Mouse (Mus musculus) heart, postnatal 0 days (tissue): ENCODE data around the gene Bhlha15. TPM values are rescaled to one million over a fixed set of nuclear protein-coding genes. Genes with fewer than 3 reads are reported as not detected.

Experiments
- ATAC-seq: fragments of 200-750 bp; cut with Nextera tagmentation; 2 replicates; pipeline ENCODE4 v1.8.0; 2017; ENCODE audit warnings: low read depth, moderate number of reproducible peaks, moderate library complexity; ENCODE audit not compliant: insufficient read depth
- DNase-seq: peaks from one replicate; pipeline ENCODE4 v3.0.0-alpha.2; 2016; ENCODE audit warnings: low spot score
- H3K27ac ChIP-seq: fragments of 300-500 bp; sonication (generic); 2 replicates; pipeline ENCODE4 v1.5.1; 2014; ENCODE audit warnings: low read depth, mild to moderate bottlenecking
- H3K27me3 ChIP-seq: fragments of 300-500 bp; sonication (generic); 2 replicates; pipeline ENCODE4 v1.6.1; 2014; ENCODE audit warnings: low read length, mixed read lengths; ENCODE audit not compliant: control insufficient read depth, insufficient read depth
- H3K36me3 ChIP-seq: fragments of 300-500 bp; sonication (generic); replicated peaks from 2 replicates; pipeline ENCODE4 v1.6.1; 2014; ENCODE audit warnings: low read length, mixed read lengths; ENCODE audit not compliant: control insufficient read depth, insufficient read depth
- H3K4me1 ChIP-seq: fragments of 300-500 bp; sonication (generic); 2 replicates; pipeline ENCODE4 v1.6.1; 2014; ENCODE audit warnings: antibody characterized with exemption; ENCODE audit not compliant: control insufficient read depth, insufficient read depth
- H3K4me2 ChIP-seq: fragments of 300-500 bp; sonication (generic); 2 replicates; pipeline ENCODE4 v1.6.1; 2014; ENCODE audit warnings: low read depth, mild to moderate bottlenecking, low read length, moderate library complexity
- H3K4me3 ChIP-seq: fragments of 300-500 bp; sonication (generic); 2 replicates; pipeline ENCODE4 v1.5.1; 2014; ENCODE audit warnings: low read depth, low read length
- H3K9ac ChIP-seq: fragments of 300-500 bp; sonication (generic); replicated peaks from 2 replicates; pipeline ENCODE4 v1.6.1; 2014; ENCODE audit warnings: low read depth, low read length, mixed read lengths
- H3K9me3 ChIP-seq: fragments of 300-500 bp; sonication (generic); replicated peaks from 2 replicates; pipeline ENCODE4 v1.6.1; 2016; ENCODE audit warnings: low read length; ENCODE audit not compliant: control insufficient read depth
- CTCF ChIP-seq: IDR thresholded peaks from 2 replicates; pipeline ENCODE4 v1.5.1; 2016; ENCODE audit warnings: antibody characterized with exemption, control low read depth, low read depth
- EP300 ChIP-seq: IDR thresholded peaks from 2 replicates; pipeline ENCODE4 v1.6.1; 2016; ENCODE audit warnings: antibody characterized with exemption, low read depth
- WGBS: fragments of 180-500 bp; shearing (Covaris S2); extraction: QIAGEN DNeasy Blood & Tissue Kit; methylation state at CpG from one replicate; pipeline ENCODE4 v1.1.7; 2014; 5-methylcytosine and 5-hydroxymethylcytosine counted together
- polyA plus RNA-seq: library from polyadenylated mRNA; unstranded; fragments of >200 nt; fragmentation: Nextera tagmentation; extraction: Ambion mirVana; gene quantifications from 2 replicates; pipeline ENCODE4 v1.2.1, GENCODE M21; 2015
- total RNA-seq: library from RNA; depleted of rRNA; stranded (reverse); fragments of >200 nt; gene quantifications from 2 replicates; pipeline ENCODE4 v1.2.3, GENCODE M21; 2014; ENCODE audit warnings: low replicate concordance

Bhlha15 gene
- total and polyA plus RNA-seq, 2 experiments from 2014 or later, result 0.04 to 0.31 TPM

GRCm38 (mm10) chr5:144223503-144223862 lies 33.4 kb downstream of the Bhlha15 start, which contains the start of gene Tecpr1:
Tecpr1 (minus strand) TSS chr5:144223615.
- no peaks in the 10 kb centered on the region for H3K27me3 ChIP-seq
- peak within 1 kb of the TSS; percentile 65 for H3K9ac ChIP-seq
- peak; percentile 92 for ATAC-seq
- peak within 1 kb of the TSS; percentile 83 for H3K27ac ChIP-seq
- H3K36me3 ChIP-seq, result no peaks in the 10 kb centered on the region
- no peaks in the 10 kb centered on the region for H3K9me3 ChIP-seq
- peak within 1 kb of the TSS; percentile 74 for H3K4me3 ChIP-seq
- 0 out of 2 replicates have a peak, but pooled peaks cover 7% of the 10 kb centered on the region for H3K4me1 ChIP-seq
- WGBS, result 0% methylated on average over 37 of the region's 37 CpGs
- DNase-seq, result peak; percentile 94
- no peak for TF ChIP-seq EP300
- no peak for TF ChIP-seq CTCF
- peak within 1 kb of the TSS; percentile 86 for H3K4me2 ChIP-seq

- H3K36me3 ChIP-seq, result no peaks in the 10 kb centered on the region
- DNase-seq (peak; percentile 12), ATAC-seq (no peak)
- peak overlapping the region; percentile 65 for H3K9ac ChIP-seq
- WGBS, result 26% methylated on average over 18 of the region's 18 CpGs
- peak overlapping the region; percentile 86 for H3K4me2 ChIP-seq
- H3K9me3 ChIP-seq, result no peaks in the 10 kb centered on the region
- H3K27ac ChIP-seq, result peak overlapping the region; percentile 83
- H3K27me3 ChIP-seq, result no peaks in the 10 kb centered on the region
- peak overlapping the region; percentile 74 for H3K4me3 ChIP-seq
- TF ChIP-seq CTCF (no peak), EP300 (no peak)
- 0 out of 2 replicates have a peak, but pooled peaks cover 7% of the 10 kb centered on the region for H3K4me1 ChIP-seq
Observed at GRCm38 (mm10) chr5:144223899-144224816, 34.1 kb downstream of the Bhlha15 start.

GRCm38 (mm10) chr5:144226220-144226619 lies 36.1 kb downstream of the Bhlha15 start:
- Histone ChIP-seq H3K9me3 (peaks cover 6% of the 10 kb centered on the region; the same call in 1 of the 2 replicates), H3K4me3 (no peak overlapping the region), H3K4me1 (0 out of 2 replicates have a peak, but pooled peaks cover 2% of the 10 kb centered on the region), H3K27ac (no peak overlapping the region), H3K9ac (no peak overlapping the region), H3K27me3 (no peaks in the 10 kb centered on the region), H3K4me2 (no peak overlapping the region), H3K36me3 (no peaks in the 10 kb centered on the region)
- WGBS, result 23% methylated on average over 11 of the region's 11 CpGs
- TF ChIP-seq EP300 (no peak), CTCF (no peak)
- ATAC-seq (no peak), DNase-seq (no peak)

DNA sequence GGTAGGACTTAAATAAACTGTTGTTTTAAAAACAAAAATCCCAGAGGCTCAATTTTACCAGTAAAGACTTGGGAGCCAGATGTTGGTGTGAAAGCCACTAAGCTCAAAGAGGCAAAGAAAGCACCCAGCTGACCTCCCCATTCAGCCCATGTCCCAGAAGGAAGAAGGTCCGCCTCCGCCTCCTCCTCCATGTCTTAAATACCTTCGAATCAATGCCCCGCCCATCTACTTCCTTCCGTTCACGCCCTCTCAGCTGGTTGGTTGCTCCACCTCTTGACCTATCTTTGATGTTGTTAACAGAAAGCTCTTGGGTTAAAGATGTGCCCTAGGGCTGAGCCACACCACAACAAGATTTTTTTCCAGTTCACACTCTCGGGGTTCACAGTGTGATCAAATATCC lies 40.1 kb downstream of the Bhlha15 start:
- Histone ChIP-seq H3K4me3 (no peak overlapping the region), H3K4me1 (no peaks in the 10 kb centered on the region), H3K27me3 (no peaks in the 10 kb centered on the region), H3K27ac (no peak overlapping the region), H3K9me3 (peaks cover 9% of the 10 kb centered on the region; the same call in 1 of the 2 replicates), H3K9ac (no peak overlapping the region), H3K4me2 (no peak overlapping the region), H3K36me3 (no peaks in the 10 kb centered on the region)
- TF ChIP-seq CTCF (no peak), EP300 (no peak)
- WGBS, result 83% methylated on average over 7 of the region's 7 CpGs
- DNase-seq, result no peak
- no peak for ATAC-seq

GRCm38 (mm10) chr5:144231410-144231809 lies 41.3 kb downstream of the Bhlha15 start:
- WGBS, result 50% methylated on average over 1 of the region's 1 CpGs
- ATAC-seq, result no peak

More at GRCm38 (mm10) chr5:144231410-144231809, 41.3 kb downstream of the Bhlha15 start:
- Histone ChIP-seq H3K9me3 (peaks cover 9% of the 10 kb centered on the region; the same call in 1 of the 2 replicates), H3K4me2 (no peak overlapping the region), H3K27me3 (no peaks in the 10 kb centered on the region), H3K4me1 (no peaks in the 10 kb centered on the region), H3K27ac (no peak overlapping the region), H3K36me3 (no peaks in the 10 kb centered on the region), H3K4me3 (no peak overlapping the region), H3K9ac (no peak overlapping the region)
- peak; percentile 62 for DNase-seq
- TF ChIP-seq CTCF (peak; percentile 59), EP300 (no peak)
